8 mouse cellular contexts compared by ENCODE assay signal in the genomic region with DNA sequence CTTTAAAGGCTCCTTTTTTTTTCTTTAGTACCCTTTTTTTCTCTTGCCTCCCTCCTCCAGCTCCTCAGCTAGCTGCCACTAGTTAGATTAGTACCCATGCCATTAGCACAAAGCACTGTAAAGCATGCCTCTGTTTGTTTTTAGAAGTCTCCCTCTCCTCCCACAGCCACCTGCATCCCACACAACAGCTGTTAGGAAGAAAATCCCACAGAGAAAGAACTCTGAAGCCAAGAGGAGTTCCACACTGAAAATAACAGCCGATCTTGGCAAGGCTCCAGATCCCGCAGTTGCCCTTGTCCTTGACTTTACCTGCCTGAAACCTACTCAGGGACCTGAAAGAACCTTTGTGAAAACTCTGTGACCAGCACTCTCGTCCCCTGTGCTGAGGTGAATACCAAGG. TPM values are rescaled to one million over a fixed set of nuclear protein-coding genes. Genes with fewer than 3 reads are reported as not detected.
DNase-seq lines count a peak whose midpoint lies in the region; ATAC-seq lines count a peak whose summit lies in the region.

No protein-coding gene starts in this region.

- 0 out of 2 replicates have a peak, but pooled peaks have one; percentile 50 for ATAC-seq in cerebellum, adult (ENCODE audit: insufficient number of reproducible peaks, low FRiP score, low TSS enrichment)

- no peak for DNase-seq in cerebellum, adult 8-10 months
- DNase-seq in ovary, postnatal 36 days (ENCODE audit: low spot score), result peak; percentile 5
- DNase-seq in ovary, postnatal 10 days (ENCODE audit: low spot score), result no peak
- DNase-seq in left cerebral cortex, adult 18-20 months (ENCODE audit: low spot score in 2 of 2), result peak; percentile 67 to 74
- DNase-seq in testis, postnatal 10 days (ENCODE audit: low spot score), result peak; percentile 44
- DNase-seq in adrenal gland, postnatal 10 days, result no peak
- no peak for DNase-seq in liver

RNA-seq across cellular contexts. Expression of a gene that starts 38.5 kb away (rescaled TPM):
- 100 to 1,000 TPM; 330 TPM for total RNA-seq in left cerebral cortex, adult 18-20 months (2021)
- 1 to 10 TPM; 2.7 to 3.2 TPM for total RNA-seq in adrenal gland, postnatal 10 days (2021)

Comparison
In these comparisons a context has a peak if more than half of its experiments do, and no peak if none do; other contexts are left out.
1. DNase-seq: peak in ovary, postnatal 36 days (single experiment), left cerebral cortex, adult 18-20 months (2 of 2) and testis, postnatal 10 days (single experiment); none in cerebellum, adult 8-10 months (single experiment), ovary, postnatal 10 days (single experiment), adrenal gland, postnatal 10 days (single experiment) and liver (single experiment).
2. RNA of a gene that starts 38.5 kb away (total RNA-seq): 330 TPM in left cerebral cortex, adult 18-20 months; 2.7 to 3.2 TPM in adrenal gland, postnatal 10 days; every median in the first group is over 10 times any median in the second.